Mouse (Mus musculus) neutrophil, adult 59 days (primary cell): Measurements from ENCODE around the gene Enam. TPM values are rescaled to one million over a fixed set of nuclear protein-coding genes. Genes with fewer than 3 reads are reported as not detected.

Experiments used
- total RNA-seq, 2 experiments: library from RNA; stranded (reverse); gene quantifications; 1 replicate in 1 of 2; 2 replicates in 1 of 2; pipeline ENCODE4 v1.2.4; 2023

The Enam gene
- total RNA-seq = not detected

DNA sequence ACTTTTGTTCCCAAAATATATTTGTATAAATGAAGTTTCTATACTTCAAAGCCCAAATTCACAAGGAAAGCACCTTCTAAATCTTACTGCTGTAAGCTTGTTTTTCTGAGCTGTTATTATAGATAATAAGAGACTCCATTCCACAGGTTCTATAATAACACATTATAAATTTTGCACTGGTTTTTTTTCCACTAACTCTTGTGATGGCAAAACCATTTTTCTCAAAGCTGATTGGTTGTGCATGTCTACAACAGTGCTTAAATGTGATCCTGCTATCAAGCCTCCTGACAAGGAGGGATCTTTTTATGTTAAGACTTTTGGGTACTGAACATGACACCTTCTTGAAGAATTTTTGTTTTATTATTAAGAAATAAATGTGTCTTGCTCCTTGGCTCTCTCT, at the start of gene Enam:
Gene Enam (plus strand): TSS at position 301 of the 400 bp plus-strand sequence.

GRCm38 (mm10) chr5:88455691-88456090, 32.1 kb upstream of the Enam start, which contains the start of gene Ambn:
Ambn (plus strand) TSS chr5:88455991.

DNA sequence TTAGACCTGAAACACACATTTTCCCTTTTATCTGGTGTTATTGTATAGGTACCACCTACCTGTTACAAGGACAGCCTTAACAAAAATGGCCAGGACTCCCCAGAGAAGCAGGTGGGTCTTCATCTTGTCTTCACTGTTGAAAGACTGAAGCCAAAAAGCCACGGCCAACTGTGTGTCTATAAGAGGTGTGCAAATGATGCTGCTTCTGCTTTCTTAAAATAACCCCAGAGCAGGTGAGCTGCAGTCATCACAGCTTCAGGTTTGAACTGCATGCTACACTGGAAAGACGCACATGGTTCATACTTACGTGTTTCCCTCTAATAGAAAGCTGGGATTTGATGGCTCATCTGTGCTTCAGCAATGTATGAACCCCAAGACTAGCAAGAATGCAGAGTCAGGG, 39.9 kb downstream of the Enam start, which contains the start of gene Jchain:
Gene Jchain (minus strand): TSS at position 235 of the 400 bp plus-strand sequence.

DNA sequence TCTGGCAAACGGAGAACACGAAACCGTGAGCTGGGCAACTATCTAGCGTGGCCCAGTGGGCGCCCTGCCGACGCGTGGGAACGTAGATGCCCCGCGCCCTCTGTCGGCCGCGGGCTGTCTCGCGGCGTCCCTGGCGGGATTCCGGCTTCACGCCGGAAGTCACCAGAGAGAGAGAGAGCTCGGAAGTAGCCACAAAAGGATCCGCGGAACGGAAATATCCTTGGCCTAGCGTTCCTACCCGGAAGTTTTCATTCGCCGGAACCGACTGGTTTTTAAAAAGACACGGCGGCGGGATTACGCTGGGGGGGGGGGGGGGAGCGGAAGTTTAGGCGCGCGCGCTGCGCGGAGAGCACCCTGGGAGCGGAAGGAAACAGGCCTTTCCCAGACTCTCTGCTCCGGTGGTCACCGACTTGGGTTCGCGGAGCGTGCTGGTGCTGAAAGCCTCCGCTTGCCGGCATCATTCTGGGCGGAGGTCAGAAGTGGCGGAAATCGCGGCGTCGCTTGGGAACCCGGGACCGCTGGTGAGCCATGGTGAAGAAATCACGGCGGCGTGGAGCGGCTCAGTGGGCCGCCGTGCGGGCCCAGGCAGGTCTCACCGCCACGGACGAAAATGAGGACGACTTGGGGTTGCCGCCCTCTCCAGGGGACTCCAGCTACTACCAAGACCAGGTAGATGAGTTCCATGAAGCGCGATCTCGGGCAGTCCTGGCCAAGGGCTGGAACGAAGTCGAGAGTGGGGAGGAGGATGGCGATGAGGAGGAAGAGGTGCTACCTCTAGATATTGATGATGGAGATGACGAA, 66.5 kb downstream of the Enam start, which contains the start of gene Utp3:
Gene Utp3 (plus strand): TSS at position 377 of the 801 bp plus-strand sequence.

Other genes with a start within 250 kb of the Enam start
- gene Gm7714, start 219.1 kb upstream of the Enam start, total RNA-seq = not detected
- gene Prol1, start 170.7 kb upstream of the Enam start, total RNA-seq = not detected
- not detected for gene Amtn, start 111.9 kb upstream of the Enam start, total RNA-seq
- not detected for gene Ambn, start 32.0 kb upstream of the Enam start, total RNA-seq
- 100 to 1,000 TPM in 1 of 2 experiments, 10 to 100 TPM in 1; 31.4 to 221 TPM for gene Jchain, start 39.9 kb downstream of the Enam start, total RNA-seq
- gene Utp3, start 66.5 kb downstream of the Enam start, total RNA-seq = 10 to 100 TPM; 26.5 to 33.7 TPM
- gene Rufy3, start 77.1 kb downstream of the Enam start, total RNA-seq = 1 to 10 TPM; 7.8 to 8.4 TPM
- gene Grsf1, start 188.2 kb downstream of the Enam start, total RNA-seq = 10 to 100 TPM; 26.3 to 34.6 TPM
- 10 to 100 TPM; 15.1 to 20.4 TPM for gene Mob1b, start 232.9 kb downstream of the Enam start, total RNA-seq